Mouse (Mus musculus): ENCODE measurements around the gene Ank3.

GRCm38 (mm10) chr10:69383186-69383585 lies 15.4 kb upstream of the Ank3 start:
- TF ChIP-seq TCF12 (IDR thresholded peaks at IDR 0.05; ENCODE audit: low read depth, low read length) (no peak), CTCF (IDR thresholded peaks at IDR 0.05 in 2 of 3, conservative IDR thresholded peaks at IDR 0.05 in 1 of 3; ENCODE audit: control insufficient read depth in 1 of 3, insufficient read depth in 1 of 3, low read depth in 2 of 3, low read length in 3 of 3, poor library complexity in 1 of 3, severe bottlenecking in 1 of 3) (no peak), ZC3H11A (IDR thresholded peaks at IDR 0.05; ENCODE audit: low read depth, low read length) (no peak), GATA1 (IDR thresholded peaks at IDR 0.05; ENCODE audit: low read depth, low read length) (no peak), POLR2A (IDR thresholded peaks at IDR 0.05; ENCODE audit: control insufficient read depth in 1 of 2, insufficient read depth in 1 of 2, low read depth in 1 of 2, low read length in 2 of 2, poor library complexity in 1 of 2) (no peak), USF1 (IDR thresholded peaks at IDR 0.05; ENCODE audit: low read depth, low read length) (no peak), RAD21 (IDR thresholded peaks at IDR 0.05; ENCODE audit: low read depth, low read length) (no peak), ELF1 (IDR thresholded peaks at IDR 0.05; ENCODE audit: low read depth, low read length) (no peak), NELFE (IDR thresholded peaks at IDR 0.05; ENCODE audit: low read depth, low read length) (no peak), NRF1 (IDR thresholded peaks at IDR 0.05; ENCODE audit: insufficient read depth, low read depth, low read length, poor library complexity, severe bottlenecking) (no peak), EP300 (IDR thresholded peaks at IDR 0.05; ENCODE audit: low read depth in 1 of 2, low read length in 2 of 2) (no peak)

All from MEL (cell line).